Mouse (Mus musculus) ES-Bruce4 (cell line): Measurements from ENCODE around the gene Tex45.

Experiments
- CTCF ChIP-seq: IDR thresholded peaks from one replicate; pipeline ENCODE4 v1.8.1; 2011; ENCODE audit warnings: low read depth, low read length
- EP300 ChIP-seq: IDR thresholded peaks from 2 replicates; pipeline ENCODE4 v1.6.1; 2011; ENCODE audit warnings: low read depth, low read length; ENCODE audit not compliant: insufficient read depth
- POLR2A ChIP-seq: IDR thresholded peaks from one replicate; pipeline ENCODE4 v1.8.1; 2011; ENCODE audit warnings: low read length; ENCODE audit not compliant: insufficient read depth

GRCm38 (mm10) chr8:3480221-3480785, 9.6 kb downstream of the Tex45 start:
- TF ChIP-seq POLR2A (no peak), CTCF (no peak), EP300 (no peak)
